ENCODE assay signal across 8 mouse cellular contexts in the genomic region with DNA sequence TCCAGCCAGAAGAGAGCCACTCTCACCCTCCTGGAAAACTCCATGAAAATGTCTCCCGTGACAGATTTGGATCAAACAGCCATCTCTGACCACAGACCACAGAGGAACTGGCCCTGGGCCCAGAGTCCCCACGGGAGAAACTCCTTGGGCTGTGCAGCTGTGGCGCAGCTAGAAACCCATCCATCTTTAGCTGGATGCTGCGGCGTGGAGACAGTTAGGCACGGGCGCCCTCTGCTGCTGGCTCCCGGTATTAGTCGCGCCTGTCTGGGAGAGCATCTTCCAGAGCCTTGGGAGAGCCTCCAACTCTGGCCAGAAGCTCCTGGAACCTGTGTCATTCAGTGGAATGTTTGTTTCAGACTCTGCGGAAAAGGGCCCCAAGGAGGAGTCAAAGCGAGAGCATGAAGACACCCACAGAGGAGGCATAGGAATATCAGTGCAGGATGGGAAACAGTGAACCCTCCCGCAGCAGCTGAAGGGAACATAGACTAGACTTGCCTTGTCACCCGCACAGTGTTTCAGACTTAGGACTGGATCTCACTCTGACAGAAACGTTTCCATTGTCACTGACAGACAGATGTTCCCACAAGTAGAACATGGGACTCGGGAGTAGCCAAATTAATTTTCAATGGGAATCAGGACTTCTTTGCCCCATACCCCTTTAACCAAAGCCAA. TPM values are rescaled to one million over a fixed set of nuclear protein-coding genes. Genes with fewer than 3 reads are reported as not detected.
DNase-seq lines count a peak whose midpoint lies in the region; ATAC-seq and TF ChIP-seq lines count a peak whose summit lies in the region.

No protein-coding gene starts in this region.

- no peak overlapping the region for H3K9ac ChIP-seq in forebrain, embryonic 13.5 days
- no peak overlapping the region for H3K9ac ChIP-seq in lung, embryonic 15.5 days

- peak; percentile 88 to 93 for DNase-seq in heart, postnatal 36 days
- DNase-seq in layer of hippocampus, adult 18-20 months (ENCODE audit: low spot score in 2 of 2): peak; percentile 76 to 89
- DNase-seq in ovary, postnatal 36 days (ENCODE audit: low spot score): peak; percentile 77
- DNase-seq in thymus, postnatal 36 days: peak; percentile 32 to 53

- intact Hi-C loops in heart, postnatal 36 days (cut with DNase I): loop anchor here (1.0 to 10.0 kb wide), 2 partner anchors 230 to 420 kb away; no protein-coding TSS in a partner anchor

- TF ChIP-seq CTCF in E14TG2a.4 (conservative IDR thresholded peaks at IDR 0.05; ENCODE audit: low read length): peak; percentile 94

- 19% methylated on average over 16 of the region's 16 CpGs for WGBS in forebrain, embryonic 13.5 days
- WGBS in lung, embryonic 15.5 days: 16% methylated on average over 16 of the region's 16 CpGs

- H3K4me3 ChIP-seq in E14TG2a.4 (replicated peaks; ENCODE audit: low read length): no peak overlapping the region
- no peak overlapping the region for H3K4me3 ChIP-seq in forebrain, embryonic 13.5 days
- H3K4me3 ChIP-seq in lung, embryonic 15.5 days: no peak overlapping the region

- no peaks in the 10 kb centered on the region for H3K9me3 ChIP-seq in E14TG2a.4 (ENCODE audit: low read length)
- H3K9me3 ChIP-seq in forebrain, embryonic 13.5 days (replicated peaks): no peaks in the 10 kb centered on the region
- H3K9me3 ChIP-seq in lung, embryonic 15.5 days: no peaks in the 10 kb centered on the region

- peak; percentile 67; the same call in 1 of the 2 replicates for ATAC-seq in cerebellum, adult (ENCODE audit: insufficient number of reproducible peaks, low FRiP score, low TSS enrichment)
- peak; percentile 75 for ATAC-seq in forebrain, embryonic 13.5 days
- ATAC-seq in lung, embryonic 15.5 days (ENCODE audit: borderline replicate concordance, extremely low read depth, low FRiP score, low TSS enrichment): 0 out of 2 replicates have a peak, but pooled peaks have one; percentile 19

- H3K27me3 ChIP-seq in E14TG2a.4 (ENCODE audit: insufficient read depth, low read length): peaks cover 28% of the 10 kb centered on the region
- peaks cover 8% of the 10 kb centered on the region; the same call in 1 of the 2 replicates for H3K27me3 ChIP-seq in forebrain, embryonic 13.5 days
- peaks cover 20% of the 10 kb centered on the region; the same call in 1 of the 2 replicates for H3K27me3 ChIP-seq in lung, embryonic 15.5 days

- no peak overlapping the region for H3K27ac ChIP-seq in forebrain, embryonic 13.5 days
- no peak overlapping the region for H3K27ac ChIP-seq in lung, embryonic 15.5 days

- peaks cover 2% of the 10 kb centered on the region; the same call in 1 of the 2 replicates for H3K4me1 ChIP-seq in E14TG2a.4 (replicated peaks; ENCODE audit: low read depth, low read length)
- no peaks in the 10 kb centered on the region for H3K4me1 ChIP-seq in forebrain, embryonic 13.5 days
- H3K4me1 ChIP-seq in lung, embryonic 15.5 days: 0 out of 2 replicates have a peak, but pooled peaks cover 3% of the 10 kb centered on the region

- no peaks in the 10 kb centered on the region for H3K36me3 ChIP-seq in E14TG2a.4 (ENCODE audit: insufficient read depth, low read length)
- H3K36me3 ChIP-seq in forebrain, embryonic 13.5 days (ENCODE audit: poor library complexity, severe bottlenecking): no peaks in the 10 kb centered on the region
- no peaks in the 10 kb centered on the region for H3K36me3 ChIP-seq in lung, embryonic 15.5 days

- no peak overlapping the region for H3K4me2 ChIP-seq in forebrain, embryonic 13.5 days
- H3K4me2 ChIP-seq in lung, embryonic 15.5 days: 0 out of 2 replicates have a peak overlapping the region, but pooled peaks have one; percentile 27

RNA-seq across cellular contexts. Expression of a gene that starts 44.0 kb away (rescaled TPM):
- polyA plus RNA-seq in forebrain, embryonic 13.5 days (2015; fragmentation: Nextera tagmentation; extraction: Ambion mirVana): 2.5 and 9.2 TPM in 2 replicates
- not detected for total RNA-seq in heart, postnatal 36 days (2021)
- under 1 TPM in 1 of 2 experiments, not detected in 1; 0.10 TPM for total RNA-seq in layer of hippocampus, adult 18-20 months (2021)
- 0.06 TPM in 1 of 2 replicates, not detected in the other for polyA plus RNA-seq in lung, embryonic 15.5 days (2015; fragmentation: Nextera tagmentation; extraction: Ambion mirVana)

RNA-seq across cellular contexts. Expression of a gene that starts 46.8 kb away (rescaled TPM):
- polyA plus RNA-seq in forebrain, embryonic 13.5 days (2015; fragmentation: Nextera tagmentation; extraction: Ambion mirVana): 5.6 and 13.4 TPM in 2 replicates
- 10 to 100 TPM; 55.0 to 69.1 TPM for total RNA-seq in heart, postnatal 36 days (2021)
- 1 to 10 TPM; 6.4 to 8.2 TPM for total RNA-seq in layer of hippocampus, adult 18-20 months (2021)
- polyA plus RNA-seq in lung, embryonic 15.5 days (2015; fragmentation: Nextera tagmentation; extraction: Ambion mirVana): 0.37 and 0.57 TPM in 2 replicates

Comparison
In these comparisons a context has a peak if more than half of its experiments do, and no peak if none do; other contexts are left out.
1. ATAC-seq: peak in every context shown above with its lines; median percentile 75 in forebrain, embryonic 13.5 days; 67 in cerebellum, adult; 19 in lung, embryonic 15.5 days.
2. RNA of a gene that starts 46.8 kb away (total RNA-seq): 55.0 to 69.1 TPM in heart, postnatal 36 days; 6.4 to 8.2 TPM in layer of hippocampus, adult 18-20 months; every median in the first group is over 4 times any median in the second.
3. Peak in every context shown above with its lines, with median percentiles within 50 percentile points of each other: DNase-seq.